Mouse (Mus musculus) liver, embryonic 14.5 days (tissue): ENCODE data around the gene Kctd21. TPM values are rescaled to one million over a fixed set of nuclear protein-coding genes. Genes with fewer than 3 reads are reported as not detected.

Experiments
- ATAC-seq: fragments of 200-750 bp; cut with Nextera tagmentation; 2 replicates; pipeline ENCODE4 v1.8.0; 2017; ENCODE audit warnings: moderate number of reproducible peaks, mild to moderate bottlenecking, moderate library complexity; ENCODE audit not compliant: insufficient read depth
- DNase-seq, 3 experiments: peaks; one replicate each; pipeline ENCODE4 v3.0.0-alpha.2; 2012 to 2013; ENCODE audit warnings: low read depth in 3 of 3, low spot score in 3 of 3
- H3K27ac ChIP-seq: fragments of 300-500 bp; sonication (generic); 2 replicates; pipeline ENCODE4 v1.5.1; 2014; ENCODE audit warnings: moderate library complexity, mild to moderate bottlenecking, control low read depth, inconsistent platforms
- H3K27me3 ChIP-seq: fragments of 300-500 bp; sonication (generic); 2 replicates; pipeline ENCODE4 v1.6.1; 2014; ENCODE audit warnings: mild to moderate bottlenecking, low read length, moderate library complexity; ENCODE audit not compliant: control insufficient read depth, insufficient read depth
- H3K36me3 ChIP-seq: fragments of 300-500 bp; sonication (generic); replicated peaks from 2 replicates; pipeline ENCODE4 v1.6.1; 2014; ENCODE audit warnings: low read depth; ENCODE audit not compliant: control insufficient read depth, insufficient read depth
- H3K4me1 ChIP-seq, 2 experiments: fragments of 200-500 bp in 1 of 2; fragments of 300-500 bp in 1 of 2; sonication (generic) in 1 of 2; replicated peaks; 2 replicates each; pipeline ENCODE4 v1.6.1; 2012 to 2014; ENCODE audit warnings: antibody characterized with exemption in 1 of 2, inconsistent platforms in 1 of 2, low read length in 1 of 2; ENCODE audit not compliant: control insufficient read depth in 2 of 2, insufficient read depth in 2 of 2
- H3K4me2 ChIP-seq: fragments of 300-500 bp; sonication (generic); 2 replicates; pipeline ENCODE4 v1.6.1; 2014; ENCODE audit warnings: low read depth, mild to moderate bottlenecking, control low read depth, moderate library complexity
- H3K4me3 ChIP-seq, 2 experiments: fragments of 200-500 bp in 1 of 2; fragments of 300-500 bp in 1 of 2; sonication (generic) in 1 of 2; 2 replicates each; pipeline ENCODE4 v1.5.1; 2012 to 2014; ENCODE audit warnings: low read depth in 2 of 2, low read length in 2 of 2, mild to moderate bottlenecking in 2 of 2, control low read depth in 1 of 2, inconsistent platforms in 1 of 2, moderate library complexity in 1 of 2; ENCODE audit not compliant: insufficient read depth in 1 of 2
- H3K9ac ChIP-seq: fragments of 300-500 bp; sonication (generic); replicated peaks from 2 replicates; pipeline ENCODE4 v1.6.1; 2014; ENCODE audit warnings: mild to moderate bottlenecking, control low read depth, moderate library complexity
- H3K9me3 ChIP-seq: fragments of 300-500 bp; sonication (generic); 2 replicates; pipeline ENCODE4 v1.6.1; 2016; ENCODE audit warnings: low read length, mixed read lengths; ENCODE audit not compliant: control insufficient read depth
- CTCF ChIP-seq: IDR thresholded peaks from 2 replicates; pipeline ENCODE4 v1.5.1; 2016; ENCODE audit warnings: antibody characterized with exemption, low read depth, control low read depth
- EP300 ChIP-seq: IDR thresholded peaks from 2 replicates; pipeline ENCODE4 v1.6.1; 2016; ENCODE audit warnings: antibody characterized with exemption, low read depth
- WGBS: fragments of 180-500 bp; shearing (Covaris S2); extraction: QIAGEN DNeasy Blood & Tissue Kit; methylation state at CpG from one replicate; pipeline ENCODE4 v1.1.7; 2014; ENCODE audit not compliant: insufficient replicate concordance; 5-methylcytosine and 5-hydroxymethylcytosine counted together
- polyA plus RNA-seq, 2 experiments: library from polyadenylated mRNA; depleted of rRNA in 1 of 2; stranded (reverse) in 1 of 2; unstranded in 1 of 2; fragments of >200 nt; fragmentation: Nextera tagmentation in 1 of 2; extraction: Ambion mirVana in 1 of 2; gene quantifications; 2 replicates each; pipeline versions ENCODE4 v1.2.1 to v1.2.3; 2012 to 2014

Kctd21 gene
- polyA plus RNA-seq, 2 experiments = 0.76 to 0.80 TPM

GRCm38 (mm10) chr7:97333113-97333898 is 1.2 kb downstream of the Kctd21 start:
- no peaks in the 10 kb centered on the region for H3K27me3 ChIP-seq
- peak overlapping the region; percentile 95 for H3K4me2 ChIP-seq
- H3K27ac ChIP-seq = no peak overlapping the region
- H3K9ac ChIP-seq = no peak overlapping the region
- DNase-seq (no peak), ATAC-seq (no peak)
- 48% methylated on average over 6 of the region's 6 CpGs for WGBS
- no peaks in the 10 kb centered on the region for H3K9me3 ChIP-seq
- H3K4me1 ChIP-seq = peaks cover 5 to 12% of the 10 kb centered on the region in 2 experiments
- TF ChIP-seq CTCF (no peak), EP300 (no peak)
- H3K36me3 ChIP-seq = no peaks in the 10 kb centered on the region
- peak overlapping the region in 1 of 2 experiments; percentile 81; a peak in 2 of 4 replicates for H3K4me3 ChIP-seq

GRCm38 (mm10) chr7:97334406-97334805 is 2.3 kb downstream of the Kctd21 start:
- no peak overlapping the region for H3K9ac ChIP-seq
- ATAC-seq = no peak
- H3K27ac ChIP-seq = no peak overlapping the region
- no peaks in the 10 kb centered on the region for H3K9me3 ChIP-seq
- no peak for DNase-seq
- no peaks in the 10 kb centered on the region for H3K27me3 ChIP-seq
- H3K36me3 ChIP-seq = no peaks in the 10 kb centered on the region
- 58% methylated on average over 2 of the region's 2 CpGs for WGBS
- H3K4me3 ChIP-seq = no peak overlapping the region
- no peak overlapping the region for H3K4me2 ChIP-seq
- TF ChIP-seq CTCF (no peak), EP300 (no peak)
- H3K4me1 ChIP-seq = peaks cover 5 to 12% of the 10 kb centered on the region in 2 experiments

GRCm38 (mm10) chr7:97336678-97337077 is 4.6 kb downstream of the Kctd21 start:
- TF ChIP-seq CTCF = no peak
- no peak for TF ChIP-seq EP300
- ATAC-seq = no peak
- WGBS = 21% methylated on average over 1 of the region's 1 CpGs

GRCm38 (mm10) chr7:97338593-97338992 is 6.5 kb downstream of the Kctd21 start:
- no peaks in the 10 kb centered on the region for H3K36me3 ChIP-seq
- 64% methylated on average over 4 of the region's 4 CpGs for WGBS
- H3K4me3 ChIP-seq = no peak overlapping the region
- H3K4me2 ChIP-seq = no peak overlapping the region
- no peaks in the 10 kb centered on the region for H3K9me3 ChIP-seq
- no peak for TF ChIP-seq CTCF
- TF ChIP-seq EP300 = no peak
- no peaks in the 10 kb centered on the region for H3K27me3 ChIP-seq
- H3K4me1 ChIP-seq = peaks cover 5 to 15% of the 10 kb centered on the region in 2 experiments
- no peak for ATAC-seq
- no peak overlapping the region for H3K27ac ChIP-seq
- no peak for DNase-seq
- H3K9ac ChIP-seq = no peak overlapping the region

More at GRCm38 (mm10) chr7:97336678-97337077, 4.6 kb downstream of the Kctd21 start:
- H3K4me3 ChIP-seq = no peak overlapping the region
- no peaks in the 10 kb centered on the region for H3K27me3 ChIP-seq
- no peak overlapping the region for H3K4me2 ChIP-seq
- DNase-seq = no peak
- no peaks in the 10 kb centered on the region for H3K36me3 ChIP-seq
- H3K27ac ChIP-seq = no peak overlapping the region
- no peak overlapping the region for H3K9ac ChIP-seq
- peaks cover 7 to 17% of the 10 kb centered on the region in 2 experiments for H3K4me1 ChIP-seq
- H3K9me3 ChIP-seq = no peaks in the 10 kb centered on the region

- H3K27ac ChIP-seq = no peak overlapping the region
- no peak overlapping the region for H3K4me3 ChIP-seq
- ATAC-seq (no peak), DNase-seq (no peak)
- H3K9me3 ChIP-seq = no peaks in the 10 kb centered on the region
- H3K4me2 ChIP-seq = no peak overlapping the region
- no peaks in the 10 kb centered on the region for H3K27me3 ChIP-seq
- no peaks in the 10 kb centered on the region for H3K36me3 ChIP-seq
- 82% methylated on average over 7 of the region's 7 CpGs for WGBS
- TF ChIP-seq CTCF (0 out of 2 replicates have a peak, but pooled peaks have one; percentile 6), EP300 (no peak)
- no peak overlapping the region for H3K9ac ChIP-seq
- peaks cover 5 to 15% of the 10 kb centered on the region in 2 experiments for H3K4me1 ChIP-seq
These were observed 7.5 kb downstream of the Kctd21 start for GRCm38 (mm10) chr7:97339623-97340022.
